Comparison of ENCODE assay signal across 9 mouse cellular contexts in genomic region chrX:105764162-105765004, GRCm38 (mm10). TPM values are rescaled to one million over a fixed set of nuclear protein-coding genes. Genes with fewer than 3 reads are reported as not detected.
DNase-seq lines count a peak whose midpoint lies in the region; ATAC-seq and TF ChIP-seq lines count a peak whose summit lies in the region.
"Had no signal": no experiment of that assay in that cellular context is flagged by ENCODE, and none has a peak within 500 bp of the region (broad histone marks: within the 10 kb centered on the region; RNA-seq: fewer than 3 reads in every experiment).

Gene Fgf16, plus strand, starts transcription at chrX:105764279.

- no peaks in the 10 kb centered on the region for H3K9me3 ChIP-seq in forebrain, embryonic 16.5 days (ENCODE audit: control insufficient read depth, low read length)
- H3K9me3 ChIP-seq in hindbrain, postnatal 0 days (ENCODE audit: low read length): no peaks in the 10 kb centered on the region
- H3K9me3 ChIP-seq in midbrain, embryonic 12.5 days: no peaks in the 10 kb centered on the region

- H3K27me3 ChIP-seq in forebrain, embryonic 16.5 days (replicated peaks; ENCODE audit: control insufficient read depth, insufficient read depth, low read length): peaks cover 9% of the 10 kb centered on the region; the same call in 1 of the 2 replicates
- H3K27me3 ChIP-seq in hindbrain, postnatal 0 days (ENCODE audit: insufficient read depth, low read length): peaks cover 4% of the 10 kb centered on the region; the same call in 1 of the 2 replicates
- H3K27me3 ChIP-seq in midbrain, embryonic 12.5 days: peaks cover 61% of the 10 kb centered on the region

- H3K4me2 ChIP-seq in forebrain, embryonic 16.5 days (ENCODE audit: low read length): peak within 1 kb of the TSS; percentile 58
- H3K4me2 ChIP-seq in hindbrain, postnatal 0 days (ENCODE audit: low read depth, low read length): peak within 1 kb of the TSS; percentile 69
- H3K4me2 ChIP-seq in midbrain, embryonic 12.5 days (replicated peaks): peak within 1 kb of the TSS; percentile 60

- 8% methylated on average over 79 of the region's 86 CpGs for WGBS in bone marrow, adult 2 months
- 13% methylated on average over 53 of the region's 86 CpGs for WGBS in forebrain, embryonic 16.5 days
- WGBS in hindbrain, postnatal 0 days: 29% methylated on average over 52 of the region's 86 CpGs
- 18% methylated on average over 57 of the region's 86 CpGs for whole genome bisulfite sequencing in midbrain, embryonic 12.5 days

- peak within 1 kb of the TSS; percentile 3 for H3K4me3 ChIP-seq in bone marrow, adult 2 months (replicated peaks; ENCODE audit: control insufficient read depth, low read depth, low read length)
- peak within 1 kb of the TSS; percentile 48 for H3K4me3 ChIP-seq in forebrain, embryonic 16.5 days (replicated peaks; ENCODE audit: low read length)
- peak within 1 kb of the TSS; percentile 40 for H3K4me3 ChIP-seq in hindbrain, postnatal 0 days (ENCODE audit: low read length)
- peak within 1 kb of the TSS; percentile 42 for H3K4me3 ChIP-seq in midbrain, embryonic 12.5 days

- TF ChIP-seq CTCF in bone marrow, adult 2 months (IDR thresholded peaks at IDR 0.05; ENCODE audit: control insufficient read depth, insufficient read depth, low read length): no peak
- no peak for TF ChIP-seq CTCF in hindbrain, postnatal 0 days (IDR thresholded peaks at IDR 0.05; ENCODE audit: low read depth)

- no peak for TF ChIP-seq POLR2A in bone marrow, adult 2 months (IDR thresholded peaks at IDR 0.05; ENCODE audit: borderline replicate concordance, control insufficient read depth, low read depth, low read length)

- H3K4me1 ChIP-seq in bone marrow, adult 2 months (ENCODE audit: control insufficient read depth, insufficient read depth, low read length): no peaks in the 10 kb centered on the region
- H3K4me1 ChIP-seq in forebrain, embryonic 16.5 days (replicated peaks; ENCODE audit: control insufficient read depth, insufficient read depth, low read length): peaks cover 7% of the 10 kb centered on the region; the same call in 1 of the 2 replicates
- no peaks in the 10 kb centered on the region for H3K4me1 ChIP-seq in hindbrain, postnatal 0 days (ENCODE audit: insufficient read depth, low read length)
- H3K4me1 ChIP-seq in midbrain, embryonic 12.5 days: peaks cover 2% of the 10 kb centered on the region; the same call in 1 of the 2 replicates

- no peaks in the 10 kb centered on the region for H3K36me3 ChIP-seq in forebrain, embryonic 16.5 days (ENCODE audit: control insufficient read depth, insufficient read depth)
- no peaks in the 10 kb centered on the region for H3K36me3 ChIP-seq in hindbrain, postnatal 0 days (ENCODE audit: insufficient read depth, low read length)
- no peaks in the 10 kb centered on the region for H3K36me3 ChIP-seq in midbrain, embryonic 12.5 days

- peak; percentile 47 for ATAC-seq in forebrain, embryonic 16.5 days
- ATAC-seq in hindbrain, postnatal 0 days: peak; percentile 52; the same call in 1 of the 2 replicates
- peak; percentile 47 for ATAC-seq in midbrain, embryonic 12.5 days (ENCODE audit: low FRiP score, low read depth)

- H3K27ac ChIP-seq in bone marrow, adult 2 months (ENCODE audit: control insufficient read depth, insufficient read depth, low read depth, low read length, poor library complexity): no peak within 1 kb of the TSS
- no peak within 1 kb of the TSS for H3K27ac ChIP-seq in forebrain, embryonic 16.5 days (ENCODE audit: low read length)
- H3K27ac ChIP-seq in hindbrain, postnatal 0 days: no peak within 1 kb of the TSS
- H3K27ac ChIP-seq in midbrain, embryonic 12.5 days (replicated peaks): no peak within 1 kb of the TSS
- H3K27ac ChIP-seq: macrophage had no signal

- H3K9ac ChIP-seq in forebrain, embryonic 16.5 days (replicated peaks; ENCODE audit: low read depth, low read length): peak within 1 kb of the TSS; percentile 39; the same call in 1 of the 2 replicates
- H3K9ac ChIP-seq in hindbrain, postnatal 0 days (replicated peaks; ENCODE audit: low read length): no peak within 1 kb of the TSS; the same call in 1 of the 2 replicates
- no peak within 1 kb of the TSS; the same call in 1 of the 2 replicates for H3K9ac ChIP-seq in midbrain, embryonic 12.5 days (replicated peaks)

- DNase-seq in layer of hippocampus, postnatal 10 days (ENCODE audit: low spot score in 2 of 2): peak; percentile 4 to 12
- DNase-seq in layer of hippocampus, adult 9-11 months: no peak
- DNase-seq in hindbrain, postnatal 0 days (ENCODE audit: low spot score): no peak
- peak; percentile 43 for DNase-seq in thymus, postnatal 4 days
- no peak for DNase-seq in urinary bladder, postnatal 10 days (ENCODE audit: low spot score)

RNA-seq across cellular contexts. Expression of gene Fgf16, which starts in this region (rescaled TPM):
- 1 to 10 TPM; 1.1 to 2.8 TPM for total RNA-seq in layer of hippocampus, postnatal 10 days (2021)
- polyA plus RNA-seq in bone marrow, adult 2 months (2011; ENCODE audit: insufficient read depth, insufficient read length, low replicate concordance, missing spikeins): not detected in 2 replicates
- polyA plus RNA-seq in forebrain, embryonic 16.5 days (2015; fragmentation: Nextera tagmentation; extraction: Ambion mirVana): 0.24 TPM in 1 of 2 replicates, not detected in the other
- 0.05 and 0.18 TPM in 2 replicates for total RNA-seq in hindbrain, postnatal 0 days (2014; rRNA removed)
- polyA plus RNA-seq in hindbrain, postnatal 0 days (2015; fragmentation: Nextera tagmentation; extraction: Ambion mirVana): 0.16 TPM in 1 of 2 replicates, not detected in the other
- not detected in 2 replicates for polyA plus RNA-seq in midbrain, embryonic 12.5 days (2016; fragmentation: Nextera tagmentation; extraction: Ambion mirVana)
- polyA plus RNA-seq: macrophage had no signal

Comparison
In these comparisons a context has a peak if more than half of its experiments do, and no peak if none do; other contexts are left out.
1. DNase-seq: peak in layer of hippocampus, postnatal 10 days (2 of 2) and thymus, postnatal 4 days (single experiment); none in layer of hippocampus, adult 9-11 months (single experiment), hindbrain, postnatal 0 days (single experiment) and urinary bladder, postnatal 10 days (single experiment).
2. Peak in ATAC-seq, H3K4me3 ChIP-seq, H3K9ac ChIP-seq and H3K4me2 ChIP-seq in forebrain, embryonic 16.5 days; RNA of the gene not detected or under 1 TPM.
3. Peak in ATAC-seq, H3K4me3 ChIP-seq and H3K4me2 ChIP-seq in hindbrain, postnatal 0 days; RNA of the gene not detected or under 1 TPM.
4. Peak in ATAC-seq, H3K4me3 ChIP-seq and H3K4me2 ChIP-seq in midbrain, embryonic 12.5 days; RNA of the gene not detected or under 1 TPM.
5. Peak in every context shown above with its lines, with median percentiles within 50 percentile points of each other: H3K4me3 ChIP-seq, ATAC-seq and H3K4me2 ChIP-seq.